ENCODE assay signal across 8 mouse cellular contexts in the genomic region with DNA sequence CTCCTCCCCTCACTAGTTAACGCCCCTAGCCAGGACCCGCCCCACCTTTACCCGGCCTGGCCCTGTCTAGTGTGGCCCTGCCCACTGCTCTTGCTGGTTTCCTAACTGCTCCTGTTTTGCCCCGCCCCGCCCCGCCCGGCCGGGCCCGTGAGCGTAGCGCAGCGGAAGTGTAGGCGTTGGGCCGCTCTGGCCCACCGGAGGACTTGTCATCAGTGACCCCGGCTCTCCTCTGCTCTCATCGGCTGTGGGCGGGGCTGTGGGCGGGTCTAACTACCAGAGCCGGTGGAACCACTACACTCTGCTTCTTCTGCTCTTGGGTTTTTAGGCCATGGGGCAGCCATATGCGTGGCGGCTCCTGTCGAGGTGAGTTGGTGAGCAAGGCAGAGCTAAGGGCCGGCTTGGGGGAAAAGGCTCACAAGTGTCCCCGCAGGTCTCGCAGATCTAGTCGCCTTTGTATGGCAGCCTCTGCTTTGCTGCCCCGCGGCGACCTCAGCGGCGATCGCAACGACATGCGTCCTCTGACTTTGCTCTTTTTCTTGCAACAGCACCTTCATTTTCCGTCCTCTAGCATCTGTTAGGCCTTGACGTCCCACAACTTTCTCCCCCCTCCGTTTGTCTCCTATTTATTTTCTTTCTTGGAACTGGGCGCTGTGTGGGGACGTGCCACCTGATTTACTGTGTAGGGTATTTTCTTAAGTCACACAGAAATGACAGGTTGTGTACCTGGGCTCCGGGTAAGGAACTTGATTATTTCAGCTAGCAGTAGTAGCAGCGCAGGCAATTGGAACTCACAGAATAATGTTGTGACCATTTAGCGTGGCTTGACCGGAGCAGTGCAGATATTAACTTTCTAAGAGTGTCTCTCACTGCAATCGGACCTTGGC. TPM values are rescaled to one million over a fixed set of nuclear protein-coding genes. Genes with fewer than 3 reads are reported as not detected.
DNase-seq lines count a peak whose midpoint lies in the region; ATAC-seq and TF ChIP-seq lines count a peak whose summit lies in the region.

A gene (plus strand): TSS at position 148 of the 884 bp plus-strand sequence.

- H3K36me3 ChIP-seq in hindbrain, postnatal 0 days (ENCODE audit: insufficient read depth, low read length), result no peaks in the 10 kb centered on the region

- no peak; the same call in 1 of the 2 replicates for TF ChIP-seq CTCF in gastrocnemius, adult 2 months (IDR thresholded peaks at IDR 0.05)
- peak; percentile 30 for TF ChIP-seq CTCF in hindbrain, postnatal 0 days (IDR thresholded peaks at IDR 0.05; ENCODE audit: low read depth)
- no peak for TF ChIP-seq CTCF in left cerebral cortex, adult 2 months (IDR thresholded peaks at IDR 0.05)

- ATAC-seq in common myeloid progenitor, adult 5-6 weeks (replicated peaks; ENCODE audit: low read depth, poor library complexity, severe bottlenecking), result peak; percentile 94
- peak; percentile 100 for ATAC-seq in hindbrain, postnatal 0 days
- ATAC-seq in megakaryocyte, adult 5-6 weeks (ENCODE audit: poor library complexity, severe bottlenecking), result peak; percentile 91

- intact Hi-C loops in gastrocnemius, adult 2 months (cut with DNase I), result loop anchor here (5.0 to 10.0 kb wide), 3 partner anchors 33 to 200 kb away; no protein-coding TSS in a partner anchor
- intact Hi-C loops in left cerebral cortex, adult 2 months (cut with DNase I), result loop anchor here (2.0 to 10.0 kb wide), 3 partner anchors 28 to 610 kb away; a partner anchor contains a TSS

- H3K27me3 ChIP-seq in hindbrain, postnatal 0 days (ENCODE audit: insufficient read depth, low read length), result no peaks in the 10 kb centered on the region

- peak within 1 kb of the TSS; percentile 97 for H3K27ac ChIP-seq in gastrocnemius, adult 2 months
- peak within 1 kb of the TSS; percentile 87 for H3K27ac ChIP-seq in hindbrain, postnatal 0 days
- peak within 1 kb of the TSS; percentile 79 for H3K27ac ChIP-seq in left cerebral cortex, adult 2 months

- peak within 1 kb of the TSS; percentile 81 for H3K4me2 ChIP-seq in hindbrain, postnatal 0 days (ENCODE audit: low read depth, low read length)

- WGBS in hindbrain, postnatal 0 days, result 2% methylated on average over 45 of the region's 45 CpGs

- peak within 1 kb of the TSS; percentile 94 for H3K4me3 ChIP-seq in gastrocnemius, adult 2 months
- H3K4me3 ChIP-seq in hindbrain, postnatal 0 days (ENCODE audit: low read length), result peak within 1 kb of the TSS; percentile 74
- peak within 1 kb of the TSS; percentile 67 for H3K4me3 ChIP-seq in left cerebral cortex, adult 2 months

- peak; percentile 100 for DNase-seq in ZHBTc4 (ENCODE audit: low read depth, low spot score)
- DNase-seq in gastrocnemius, adult 2 months, result peak; percentile 99
- DNase-seq in hindbrain, postnatal 0 days (ENCODE audit: low spot score), result peak; percentile 99
- DNase-seq in left cerebral cortex, adult 2 months (ENCODE audit: extremely low spot score in 1 of 2, low spot score in 2 of 2), result peak; percentile 94 to 98
- DNase-seq in right cerebral cortex, adult 2 months (ENCODE audit: low spot score in 2 of 2), result peak; percentile 95 to 97
- DNase-seq in urinary bladder, postnatal 14 days (ENCODE audit: low spot score), result peak; percentile 99

- peak within 1 kb of the TSS; percentile 69 for H3K9ac ChIP-seq in hindbrain, postnatal 0 days (replicated peaks; ENCODE audit: low read length)

- H3K4me1 ChIP-seq in hindbrain, postnatal 0 days (ENCODE audit: insufficient read depth, low read length), result no peaks in the 10 kb centered on the region

- no peaks in the 10 kb centered on the region for H3K9me3 ChIP-seq in hindbrain, postnatal 0 days (ENCODE audit: low read length)

RNA-seq across cellular contexts. Expression of the gene that starts here (rescaled TPM):
- 59.3 and 77.8 TPM in 2 replicates for total RNA-seq in common myeloid progenitor, adult 5-6 weeks (2017)
- total RNA-seq in gastrocnemius, adult 2 months (2021), result 10 to 100 TPM; 32.1 to 44.4 TPM
- 17.0 and 18.0 TPM in 2 replicates for total RNA-seq in hindbrain, postnatal 0 days (2014; rRNA removed)
- 20.9 and 22.9 TPM in 2 replicates for polyA plus RNA-seq in hindbrain, postnatal 0 days (2015; fragmentation: Nextera tagmentation; extraction: Ambion mirVana)
- total RNA-seq in left cerebral cortex, adult 2 months (2021), result 10 to 100 TPM; 13.2 to 15.4 TPM
- 21.7 and 22.8 TPM in 2 replicates for total RNA-seq in megakaryocyte, adult 5-6 weeks (2015)
- total RNA-seq in megakaryocyte, adult 5-6 weeks (2017), result 61.8 and 87.1 TPM in 2 replicates

Comparison
In these comparisons a context has a peak if more than half of its experiments do, and no peak if none do; other contexts are left out.
1. Peak in every context shown above with its lines: DNase-seq, ATAC-seq, H3K4me3 ChIP-seq and H3K27ac ChIP-seq.